In genomic region chr11:82970712-82971589, GRCm38 (mm10) we compare ENCODE assay signal across 8 mouse cellular contexts. TPM values are rescaled to one million over a fixed set of nuclear protein-coding genes. Genes with fewer than 3 reads are reported as not detected.
DNase-seq lines count a peak whose midpoint lies in the region; ATAC-seq lines count a peak whose summit lies in the region.

No protein-coding gene starts in this region.

- H3K36me3 ChIP-seq in splenic B cell, adult 2 months (ENCODE audit: control insufficient read depth, insufficient read depth, low read length, poor library complexity, severe bottlenecking): no peaks in the 10 kb centered on the region

- peak; percentile 48 to 80 for DNase-seq in adrenal gland, adult (ENCODE audit: inconsistent age in 2 of 2, low spot score in 1 of 2)
- DNase-seq in adrenal gland, postnatal 4 days (ENCODE audit: low spot score in 2 of 2): no peak
- peak; percentile 18 for DNase-seq in urinary bladder, postnatal 25 days (ENCODE audit: low spot score)
- DNase-seq in urinary bladder, postnatal 14 days (ENCODE audit: low spot score): no peak
- peak; percentile 45 for DNase-seq in kidney, postnatal 14 days
- DNase-seq in splenic B cell, adult 2 months (ENCODE audit: low read depth, low spot score): peak; percentile 51

- no peaks in the 10 kb centered on the region; the same call in 1 of the 2 replicates for H3K27me3 ChIP-seq in splenic B cell, adult 2 months (ENCODE audit: control insufficient read depth, insufficient read depth, low read length, poor library complexity, severe bottlenecking)

- peak; percentile 46; the same call in 1 of the 2 replicates for ATAC-seq in granulocyte monocyte progenitor cell, adult 5-6 weeks (replicated peaks; ENCODE audit: poor library complexity, severe bottlenecking)
- peak; percentile 56; the same call in 1 of the 2 replicates for ATAC-seq in megakaryocyte, adult 5-6 weeks (ENCODE audit: poor library complexity, severe bottlenecking)

RNA-seq across cellular contexts. Expression of gene Slfn5, which starts 19.8 kb away (rescaled TPM):
- 10 to 100 TPM; 25.0 to 25.4 TPM for total RNA-seq in adrenal gland, postnatal 4 days (2021)
- total RNA-seq in granulocyte monocyte progenitor cell, adult 5-6 weeks (2014; fragmentation: Nextera tagmentation): 1.7 TPM in 1 of 2 replicates, not detected in the other
- 0.82 and 3.3 TPM in 2 replicates for total RNA-seq in granulocyte monocyte progenitor cell, adult 5-6 weeks (2017)
- total RNA-seq in megakaryocyte, adult 5-6 weeks (2015): 60.7 and 62.4 TPM in 2 replicates
- 112 and 116 TPM in 2 replicates for total RNA-seq in megakaryocyte, adult 5-6 weeks (2017)

RNA-seq across cellular contexts. Expression of gene Slfn9, which starts 20.7 kb away (rescaled TPM):
- total RNA-seq in adrenal gland, postnatal 4 days (2021): 10 to 100 TPM; 15.7 to 18.1 TPM
- total RNA-seq in granulocyte monocyte progenitor cell, adult 5-6 weeks (2014; fragmentation: Nextera tagmentation): 30.6 and 48.4 TPM in 2 replicates
- 44.6 and 48.6 TPM in 2 replicates for total RNA-seq in granulocyte monocyte progenitor cell, adult 5-6 weeks (2017)
- total RNA-seq in megakaryocyte, adult 5-6 weeks (2015): 39.4 and 40.0 TPM in 2 replicates
- total RNA-seq in megakaryocyte, adult 5-6 weeks (2017): 39.5 and 40.9 TPM in 2 replicates

RNA-seq across cellular contexts. Expression of gene Slfn8, which starts 49.7 kb away (rescaled TPM):
- 1 to 10 TPM in 1 of 2 experiments, under 1 TPM in 1; 0.84 to 1.3 TPM for total RNA-seq in adrenal gland, postnatal 4 days (2021)
- total RNA-seq in granulocyte monocyte progenitor cell, adult 5-6 weeks (2014; fragmentation: Nextera tagmentation): 8.5 and 8.9 TPM in 2 replicates
- total RNA-seq in granulocyte monocyte progenitor cell, adult 5-6 weeks (2017): 7.6 and 10.2 TPM in 2 replicates
- 59.7 and 60.5 TPM in 2 replicates for total RNA-seq in megakaryocyte, adult 5-6 weeks (2015)
- 68.3 and 68.6 TPM in 2 replicates for total RNA-seq in megakaryocyte, adult 5-6 weeks (2017)

Comparison
In these comparisons a context has a peak if more than half of its experiments do, and no peak if none do; other contexts are left out.
1. DNase-seq: peak in adrenal gland, adult (2 of 2), urinary bladder, postnatal 25 days (single experiment), kidney, postnatal 14 days (single experiment) and splenic B cell, adult 2 months (single experiment); none in adrenal gland, postnatal 4 days (0 of 2) and urinary bladder, postnatal 14 days (single experiment).
2. RNA of gene Slfn5, which starts 19.8 kb away (total RNA-seq): 60.7 to 116 TPM in megakaryocyte, adult 5-6 weeks and 25.0 to 25.4 TPM in adrenal gland, postnatal 4 days; 0.82 to 3.3 TPM in granulocyte monocyte progenitor cell, adult 5-6 weeks; every median in the first group is over 4 times any median in the second.
3. RNA of gene Slfn8, which starts 49.7 kb away (total RNA-seq): 59.7 to 68.6 TPM in megakaryocyte, adult 5-6 weeks; 7.6 to 10.2 TPM in granulocyte monocyte progenitor cell, adult 5-6 weeks and 0.84 to 1.3 TPM in adrenal gland, postnatal 4 days; every median in the first group is over 4 times any median in the second.